Mouse (Mus musculus) right cerebral cortex, postnatal 4 days (tissue): ENCODE results near the gene Avil.
"Not testable (repeated sequence)": the region's sequence is repeated elsewhere in the genome, so short reads cannot be mapped to it uniquely, and the experiment has no call there.

ENCODE experiments used
- DNase-seq: peaks from one replicate; pipeline ENCODE4 v3.0.0-alpha.2; 2022

Avil gene

GRCm38 (mm10) chr10:127059968-127060916, 59.7 kb downstream of the Avil start, which contains the start of gene March9:
Gene March9 (minus strand): TSS chr10:127060184.
- peak; percentile 79 for DNase-seq

GRCm38 (mm10) chr10:127061085-127061484, 60.6 kb downstream of the Avil start:
- DNase-seq = no peak

- DNase-seq = no peak
These were observed 61.0 kb downstream of the Avil start for GRCm38 (mm10) chr10:127061513-127061912.

- DNase-seq = not testable (repeated sequence)
These were observed 61.6 kb downstream of the Avil start for GRCm38 (mm10) chr10:127062101-127062500.

GRCm38 (mm10) chr10:127062503-127062902, 62.0 kb downstream of the Avil start:
- DNase-seq = no peak

GRCm38 (mm10) chr10:127063239-127063872, 62.8 kb downstream of the Avil start, which contains the start of gene Cdk4:
Gene Cdk4 (plus strand): TSS chr10:127063534.
- peak; percentile 99 for DNase-seq

- DNase-seq = no peak
These were observed 63.7 kb downstream of the Avil start for GRCm38 (mm10) chr10:127063913-127064870.

GRCm38 (mm10) chr10:127065981-127066380, 65.5 kb downstream of the Avil start:
- DNase-seq = no peak

- no peak for DNase-seq
These were observed 66.1 kb downstream of the Avil start for GRCm38 (mm10) chr10:127066519-127067018.

- DNase-seq = no peak
These were observed 68.0 kb downstream of the Avil start for GRCm38 (mm10) chr10:127068360-127069038.

GRCm38 (mm10) chr10:127069281-127070189, 69.0 kb downstream of the Avil start:
- DNase-seq = peak; percentile 62
